ENCODE assay signal across 19 mouse cellular contexts in genomic region chr5:75512521-75513422, GRCm38 (mm10).
DNase-seq lines count a peak whose midpoint lies in the region; ATAC-seq lines count a peak whose summit lies in the region.
"Had no signal": no experiment of that assay in that cellular context is flagged by ENCODE, and none has a peak within 500 bp of the region (broad histone marks: within the 10 kb centered on the region; RNA-seq: fewer than 3 reads in every experiment).

No protein-coding gene starts in this region.

- ATAC-seq in megakaryocyte progenitor cell, adult 5-6 weeks (replicated peaks; ENCODE audit: poor library complexity), result 0 out of 2 replicates have a peak, but pooled peaks have one; percentile 23
- ATAC-seq: midbrain, embryonic 16.5 days had no signal

- peak; percentile 13 to 21 for DNase-seq in cerebellum, postnatal 14 days
- no peak for DNase-seq in cerebellum, postnatal 36 days
- peak; percentile 20 for DNase-seq in retina, postnatal 1 day
- no peak for DNase-seq in retina, embryonic 14.5 days (ENCODE audit: low spot score)
- DNase-seq in ZHBTc4 (ENCODE audit: low read depth, low spot score), result peak; percentile 28
- no peak for DNase-seq in heart, postnatal 4 days
- DNase-seq: cerebellum, adult 2 months; gastrocnemius, postnatal 25 days; heart, adult 2 months; heart, postnatal 14 days; kidney, adult 11 months; kidney, postnatal 4 days; layer of hippocampus, adult 9-11 months; liver; lung, postnatal 36 days; right cerebral cortex, adult 18-20 months; right cerebral cortex, postnatal 4 days had no signal

Comparison
In these comparisons a context has a peak if more than half of its experiments do, and no peak if none do; other contexts are left out.
1. DNase-seq: peak in cerebellum, postnatal 14 days (2 of 2), retina, postnatal 1 day (single experiment) and ZHBTc4 (single experiment); none in cerebellum, postnatal 36 days (0 of 2), retina, embryonic 14.5 days (single experiment) and heart, postnatal 4 days (single experiment).